Mouse (Mus musculus) heart, adult 11 months (tissue): ENCODE results near the gene 4930503B20Rik.

Experiments used
- DNase-seq: peaks from one replicate; pipeline ENCODE4 v3.0.0; 2022

The 4930503B20Rik gene

GRCm38 (mm10) chr3:146650716-146651115 is 401 bp downstream of the 4930503B20Rik start:
- peak; percentile 50 for DNase-seq

DNA sequence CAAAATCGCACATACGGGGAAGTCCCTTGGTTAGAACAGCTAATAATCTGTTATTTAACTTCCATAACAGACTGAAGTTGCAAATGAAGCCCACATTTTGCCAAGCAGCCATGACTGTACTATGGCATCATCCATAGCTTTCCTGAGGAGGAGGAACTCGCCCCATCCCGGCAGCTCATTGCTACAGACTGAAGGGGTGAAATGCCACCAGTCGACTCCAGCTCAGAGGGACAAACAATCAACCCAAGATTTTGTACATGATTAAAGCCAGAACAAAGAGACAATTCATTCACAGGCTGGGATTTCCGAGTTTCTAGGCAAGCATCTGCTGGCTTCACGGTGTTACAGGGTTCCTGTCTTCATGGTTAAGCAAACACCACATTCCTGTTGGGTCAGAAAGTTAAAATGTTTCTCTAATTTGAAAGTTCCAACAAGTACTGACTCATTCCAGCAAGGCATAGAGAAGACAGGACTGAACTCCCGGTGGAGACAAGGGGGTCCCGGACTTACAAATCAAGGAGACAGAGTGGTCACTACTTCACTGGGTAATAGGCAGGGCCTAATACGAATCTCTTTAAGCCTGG is 1.7 kb downstream of the 4930503B20Rik start:
- no peak for DNase-seq

GRCm38 (mm10) chr3:146641818-146642427 is 9.2 kb downstream of the 4930503B20Rik start:
- no peak for DNase-seq

GRCm38 (mm10) chr3:146632506-146632905 is 18.6 kb downstream of the 4930503B20Rik start:
- DNase-seq: peak; percentile 59

DNA sequence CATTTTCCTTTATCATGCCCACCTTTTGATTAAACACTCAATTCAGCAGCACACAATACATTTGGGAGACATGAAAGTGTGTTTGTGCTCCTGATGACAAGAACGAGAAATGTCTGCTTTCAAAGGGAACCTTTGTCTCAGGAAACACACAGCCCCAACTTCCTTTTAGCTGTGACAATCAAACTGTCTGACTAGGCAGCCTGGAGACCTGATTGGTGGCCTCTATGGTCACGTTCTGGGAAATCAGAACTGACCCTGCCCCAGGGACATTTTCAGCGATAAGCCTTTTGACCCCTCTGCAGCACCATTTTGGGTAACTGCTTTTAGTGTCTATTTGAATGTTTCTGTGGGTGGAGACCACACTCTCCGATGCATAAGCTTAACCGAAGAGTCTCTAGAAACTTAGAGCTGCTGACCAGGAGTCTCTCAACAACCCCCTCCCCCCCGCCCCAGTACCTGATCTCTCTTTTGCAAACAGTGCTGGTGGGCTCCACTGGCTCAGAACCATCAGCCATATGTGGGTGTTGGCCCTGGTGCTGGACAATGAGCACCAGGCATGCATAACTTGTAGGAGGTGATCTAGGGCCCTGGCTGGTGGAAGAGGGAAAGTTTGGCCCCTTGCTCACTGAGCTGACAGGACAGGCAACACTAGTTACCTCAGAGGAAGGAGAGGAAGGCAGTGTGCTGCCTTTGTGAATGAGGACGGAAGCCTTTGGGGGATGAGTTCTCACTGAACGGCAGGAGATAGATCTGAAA is 22.7 kb downstream of the 4930503B20Rik start:
- peak; percentile 49 for DNase-seq

DNA sequence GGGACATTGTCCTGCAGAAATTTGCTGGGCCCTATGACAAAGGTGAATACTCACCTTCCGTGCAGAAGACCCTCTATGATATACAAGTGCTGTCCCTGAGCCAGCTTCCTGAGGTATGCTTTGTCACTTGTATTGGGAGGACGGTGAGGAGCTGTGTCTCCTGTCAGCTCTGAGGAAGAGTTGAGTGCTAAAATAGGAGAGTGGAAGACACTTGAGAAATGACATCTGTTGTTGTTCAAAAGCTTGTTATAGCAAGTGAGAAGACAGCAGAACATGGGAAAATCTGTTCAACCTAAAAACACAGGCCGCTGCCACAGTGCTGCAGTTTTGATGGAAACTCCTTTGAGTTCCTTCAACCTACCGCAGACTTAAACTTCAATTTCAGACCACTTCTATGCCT is 25.4 kb downstream of the 4930503B20Rik start:
- DNase-seq: peak; percentile 64

DNA sequence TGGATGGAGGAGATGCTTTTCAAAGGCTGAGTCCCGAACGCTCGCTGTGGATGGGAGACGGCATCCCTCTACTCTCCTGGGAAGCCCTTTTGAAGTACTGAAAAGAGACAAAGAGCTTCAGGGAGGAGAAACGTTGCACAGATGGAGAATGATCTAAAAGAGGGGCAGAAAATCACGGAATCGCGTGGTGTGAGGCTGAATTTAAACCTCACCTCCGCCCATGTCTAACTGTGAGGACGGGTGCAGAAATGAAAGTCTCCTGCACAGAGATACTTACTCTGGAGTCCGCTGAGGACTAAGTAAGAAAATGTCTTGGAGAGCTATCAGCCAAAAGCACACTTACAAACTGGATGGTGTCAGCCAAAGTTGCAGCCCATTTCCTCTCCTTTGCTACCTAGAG is 29.2 kb downstream of the 4930503B20Rik start:
- no peak for DNase-seq

DNA sequence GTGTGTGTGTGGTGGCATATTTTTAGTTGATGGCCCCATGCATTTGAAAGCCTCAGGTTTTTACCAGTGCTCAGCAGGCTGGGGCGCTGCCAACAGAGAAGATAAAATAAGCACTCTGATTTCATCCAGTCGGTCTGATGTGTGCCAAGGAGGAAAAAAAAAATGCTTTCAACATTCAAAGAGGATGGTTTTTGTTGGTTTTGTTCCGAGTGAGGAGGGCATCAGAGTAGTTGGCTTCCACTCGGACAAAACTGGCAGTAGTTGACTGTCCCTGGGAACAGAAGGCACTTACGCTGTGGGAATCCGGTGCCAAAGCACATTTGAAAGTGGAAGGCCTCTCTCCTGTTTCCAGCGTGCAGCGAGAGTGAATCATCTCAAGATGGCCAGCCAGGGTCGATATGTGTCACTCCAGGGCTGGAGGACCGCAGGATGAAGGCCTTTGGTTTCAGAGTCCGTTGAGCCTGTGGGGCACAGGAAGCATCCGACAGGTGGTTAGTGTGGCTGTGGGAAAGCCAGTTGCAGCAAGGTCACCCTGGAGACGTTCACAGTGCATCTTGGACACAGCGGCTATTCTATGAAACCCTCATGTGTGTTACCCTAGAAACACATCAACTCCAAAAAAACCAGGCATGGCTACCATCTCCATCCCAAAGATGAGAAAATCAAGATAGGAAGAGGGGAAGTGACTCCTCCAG is 30.4 kb downstream of the 4930503B20Rik start:
- DNase-seq: peak; percentile 83

- peak; percentile 29 for DNase-seq
These were observed 31.0 kb downstream of the 4930503B20Rik start for GRCm38 (mm10) chr3:146620101-146620500.

DNA sequence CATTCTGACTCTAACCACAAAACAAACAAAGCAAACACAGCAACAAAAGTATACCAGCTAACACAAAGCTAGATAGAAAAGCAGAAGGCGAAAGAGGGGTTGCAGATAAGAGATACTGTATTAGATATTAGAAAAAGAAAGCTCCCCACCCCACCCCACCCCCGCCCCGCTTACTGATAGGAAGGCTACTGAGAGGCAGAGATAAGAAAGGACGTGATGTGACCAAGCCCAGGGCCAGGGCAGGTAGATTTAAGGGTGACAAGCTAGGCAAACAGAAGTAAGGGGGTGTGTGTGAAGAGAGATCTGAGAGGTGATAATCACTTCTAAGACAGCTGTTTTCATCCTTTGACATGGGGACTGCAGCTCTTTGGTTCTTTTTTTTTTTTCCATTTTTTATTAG is 32.8 kb downstream of the 4930503B20Rik start:
- DNase-seq: peak; percentile 28

- peak; percentile 67 for DNase-seq
These were observed 33.2 kb downstream of the 4930503B20Rik start for GRCm38 (mm10) chr3:146617946-146618345.

DNA sequence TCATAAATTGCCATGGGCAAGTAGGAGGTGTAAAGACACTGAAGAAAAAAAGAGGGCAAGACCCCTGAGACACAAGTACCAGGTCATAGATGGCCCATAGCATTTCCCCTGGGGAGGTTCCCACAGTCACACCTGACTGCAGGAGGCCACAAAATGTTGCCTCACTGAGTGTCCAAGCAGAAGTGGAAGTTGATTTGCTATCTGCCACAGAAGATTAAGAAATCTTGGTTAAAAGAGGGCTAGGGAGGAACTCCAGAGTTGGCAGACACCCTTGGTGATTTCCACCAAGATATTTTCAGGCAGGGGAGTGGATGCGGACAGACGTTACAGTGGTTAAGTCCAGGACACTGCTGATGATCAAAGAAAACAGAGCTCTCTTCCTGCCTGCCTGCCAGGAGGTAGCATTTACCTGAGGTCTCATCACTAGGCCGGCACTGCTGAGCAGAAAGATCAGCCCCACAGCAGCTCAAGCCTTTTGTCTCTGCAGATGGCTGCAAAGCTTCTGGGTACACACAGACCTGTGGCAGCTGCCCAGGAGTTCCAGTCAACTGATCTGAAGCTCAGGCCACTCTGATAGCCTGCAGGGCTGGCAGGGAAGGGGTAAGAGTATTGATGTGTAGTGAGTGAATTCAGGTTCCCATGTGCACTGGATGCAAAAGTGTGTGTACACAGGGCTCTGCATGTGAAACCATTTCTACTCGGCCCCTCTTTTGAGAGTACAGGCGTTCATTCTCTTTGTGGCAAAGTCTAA is 34.4 kb downstream of the 4930503B20Rik start:
- peak; percentile 83 for DNase-seq

DNA sequence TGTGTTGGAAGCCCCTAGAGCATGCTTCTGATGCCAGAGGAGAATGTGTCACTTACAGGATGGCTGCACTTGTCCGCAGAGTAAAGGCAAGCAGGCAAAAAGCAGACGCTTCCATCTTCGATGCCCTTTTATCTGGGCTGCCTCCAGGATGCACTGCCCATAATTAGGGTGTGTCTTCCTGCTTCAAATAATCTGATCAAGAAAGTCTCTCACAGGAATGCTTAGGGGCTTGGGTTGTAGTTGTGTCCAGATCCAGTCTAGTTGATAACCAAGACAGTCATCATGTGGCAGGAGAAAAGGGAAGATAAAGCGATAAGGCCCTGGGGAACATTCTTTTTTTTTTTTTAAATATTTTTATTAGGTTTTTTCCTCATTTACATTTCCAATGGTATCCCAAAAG is 35.6 kb downstream of the 4930503B20Rik start, which contains the start of gene Dnase2b:
TSS of gene Dnase2b (minus strand) at position 101 of the 400 bp plus-strand sequence.
- DNase-seq: no peak

DNA sequence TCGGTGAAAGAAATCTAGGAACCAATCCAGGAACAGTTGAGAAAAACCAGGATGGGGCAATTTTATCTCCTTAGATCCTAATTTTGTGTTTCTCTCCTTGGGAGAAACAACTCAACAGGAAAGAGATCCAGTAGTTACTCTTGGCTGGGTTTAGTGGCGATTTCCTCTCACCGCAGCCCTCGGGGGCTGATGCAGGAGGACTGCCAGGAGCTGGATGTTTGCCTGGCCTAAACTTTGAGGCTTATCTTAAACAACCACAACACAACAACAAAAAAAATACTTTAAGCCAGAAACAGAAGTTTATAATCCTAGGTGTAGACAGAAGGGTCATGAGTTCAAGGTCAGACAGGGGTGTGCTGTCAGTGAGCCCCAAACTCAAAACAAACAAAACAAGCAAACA is 39.3 kb downstream of the 4930503B20Rik start:
- peak; percentile 92 for DNase-seq

GRCm38 (mm10) chr3:146611261-146611660 is 39.9 kb downstream of the 4930503B20Rik start:
- peak; percentile 40 for DNase-seq

DNA sequence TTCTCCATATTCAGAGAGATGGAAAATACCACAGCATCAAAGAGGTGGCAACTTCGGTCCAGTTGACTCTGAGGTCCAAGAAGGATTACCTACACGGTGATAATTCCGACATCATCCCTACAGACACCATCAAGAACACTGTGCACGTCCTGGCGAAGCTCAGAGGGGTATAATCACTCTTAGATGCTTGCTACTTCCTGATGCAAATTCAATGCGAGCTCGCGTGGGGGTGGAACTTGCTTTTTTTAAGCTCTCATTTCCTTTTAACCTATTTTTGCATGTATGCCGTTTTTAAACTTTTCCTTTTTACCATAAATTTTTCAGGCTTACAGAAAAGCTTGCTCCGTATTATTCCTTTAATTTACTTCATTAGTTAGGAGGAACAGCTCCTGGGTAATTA is 40.8 kb downstream of the 4930503B20Rik start:
- DNase-seq: peak; percentile 49

DNA sequence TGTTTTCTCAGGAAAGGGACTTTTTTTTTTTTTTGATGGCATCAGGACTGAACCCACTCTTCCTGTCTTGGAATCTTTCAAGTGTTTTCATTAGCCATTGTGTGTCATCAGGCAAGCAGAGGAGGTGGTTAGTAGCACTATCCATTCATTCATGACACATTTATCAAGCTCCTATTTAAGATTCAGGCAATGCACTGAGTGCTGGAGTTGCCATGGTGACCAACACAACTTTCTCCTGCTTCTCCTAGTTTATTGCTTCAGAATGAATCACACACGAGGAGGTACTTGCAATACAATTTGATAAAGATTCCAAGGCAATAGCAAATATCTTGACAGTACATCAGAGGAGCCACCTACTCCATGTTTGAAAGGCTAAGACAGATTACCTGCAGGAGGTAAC is 43.7 kb downstream of the 4930503B20Rik start:
- no peak for DNase-seq

- peak; percentile 70 for DNase-seq
These were observed 46.5 kb downstream of the 4930503B20Rik start for GRCm38 (mm10) chr3:146604647-146605046.

DNA sequence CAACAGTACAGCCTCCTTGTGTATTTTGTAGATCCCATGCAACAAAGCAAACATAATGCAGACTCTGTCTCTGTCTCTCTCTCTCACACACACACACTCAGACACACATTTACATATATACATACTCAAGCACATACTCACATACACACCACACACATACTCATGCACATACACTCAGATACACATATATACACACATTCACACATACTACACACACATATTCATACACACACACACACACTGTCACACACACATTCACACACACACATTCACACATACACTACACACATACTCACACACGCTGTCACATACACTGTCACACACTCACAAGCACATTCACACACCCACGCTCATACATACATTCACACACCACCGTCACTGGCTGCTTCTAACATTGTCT is 48.6 kb downstream of the 4930503B20Rik start:
- DNase-seq: peak; percentile 55

DNA sequence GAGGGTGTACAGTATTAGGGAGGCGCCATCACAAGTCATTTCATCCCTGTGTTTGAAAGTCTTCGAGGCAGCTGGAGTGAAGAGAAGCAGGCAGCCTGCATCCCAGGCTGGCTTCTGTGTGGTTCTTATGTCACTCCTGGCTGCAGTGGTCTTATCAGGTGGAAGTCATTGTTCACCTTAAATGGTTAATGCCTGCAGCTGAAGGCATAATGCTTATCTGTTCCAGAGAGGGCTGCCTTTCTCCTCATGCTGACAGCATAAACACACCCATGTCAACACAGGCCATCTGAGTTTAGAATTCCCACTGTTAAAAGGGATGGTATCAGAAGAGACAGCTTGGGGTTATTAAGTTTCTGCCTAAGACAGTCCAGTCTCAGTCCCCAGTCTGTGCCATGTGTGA is 49.9 kb downstream of the 4930503B20Rik start:
- no peak for DNase-seq

- DNase-seq: peak; percentile 76
These were observed 51.8 kb downstream of the 4930503B20Rik start for GRCm38 (mm10) chr3:146599198-146599900.

DNA sequence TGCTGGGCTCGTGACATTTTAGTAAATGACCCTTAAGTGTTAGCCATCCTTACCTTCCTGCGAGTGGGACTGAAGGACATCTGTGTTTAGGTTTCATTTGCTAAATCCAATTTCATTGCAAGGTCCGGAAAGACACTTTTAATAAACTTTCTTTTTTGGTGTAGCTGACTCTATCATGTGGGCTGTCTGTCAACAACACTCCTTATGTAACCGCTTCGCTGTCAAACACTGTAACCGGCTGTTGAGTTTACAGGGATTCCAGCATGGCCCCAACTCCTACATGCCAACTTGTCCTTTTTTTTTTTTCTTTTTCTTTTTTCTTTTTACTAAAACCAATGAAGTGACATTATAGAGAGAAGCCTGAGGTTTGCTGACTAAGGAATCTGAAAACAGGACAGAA is 52.7 kb downstream of the 4930503B20Rik start:
- DNase-seq: peak; percentile 25
